Mouse (Mus musculus): ENCODE results near the gene Ftl1.
"Not testable (repeated sequence)": the region's sequence is repeated elsewhere in the genome, so short reads cannot be mapped to it uniquely, and the experiment has no call there.

The Ftl1 gene

GRCm38 (mm10) chr7:45459564-45460140 lies at the start of gene Ftl1:
Ftl1 (minus strand) TSS chr7:45459884.
- peak; percentile 96 to 98 for DNase-seq (ENCODE audit: low spot score in 2 of 2)

- peak in 1 of 2 experiments; percentile 9 for DNase-seq (ENCODE audit: low spot score in 2 of 2)
These were observed 49.6 kb upstream of the Ftl1 start for GRCm38 (mm10) chr7:45509181-45509882.

GRCm38 (mm10) chr7:45508561-45508960 lies 48.9 kb upstream of the Ftl1 start:
- DNase-seq (ENCODE audit: low spot score in 2 of 2): no peak

- no peak for DNase-seq (ENCODE audit: low spot score in 2 of 2)
These were observed 47.9 kb upstream of the Ftl1 start for GRCm38 (mm10) chr7:45507583-45507982.

- DNase-seq (ENCODE audit: low spot score in 2 of 2): no peak
These were observed 38.7 kb upstream of the Ftl1 start for GRCm38 (mm10) chr7:45498427-45498826.

- DNase-seq (ENCODE audit: low spot score in 2 of 2): no peak
These were observed 34.9 kb upstream of the Ftl1 start for GRCm38 (mm10) chr7:45494548-45494947.

GRCm38 (mm10) chr7:45492951-45493350 lies 33.3 kb upstream of the Ftl1 start:
- no peak for DNase-seq (ENCODE audit: low spot score in 2 of 2)

GRCm38 (mm10) chr7:45492225-45492844 lies 32.7 kb upstream of the Ftl1 start:
- no peak for DNase-seq (ENCODE audit: low spot score in 2 of 2)

GRCm38 (mm10) chr7:45491264-45491663 lies 31.6 kb upstream of the Ftl1 start:
- DNase-seq (ENCODE audit: low spot score in 2 of 2): no peak

GRCm38 (mm10) chr7:45490822-45491221 lies 31.1 kb upstream of the Ftl1 start:
- no peak for DNase-seq (ENCODE audit: low spot score in 2 of 2)

GRCm38 (mm10) chr7:45489578-45489977 lies 29.9 kb upstream of the Ftl1 start:
- no peak for DNase-seq (ENCODE audit: low spot score in 2 of 2)

GRCm38 (mm10) chr7:45488293-45489204 lies 28.9 kb upstream of the Ftl1 start, which contains the start of gene Dhdh:
Dhdh (minus strand) TSS chr7:45488805.
- peak in 1 of 2 experiments; percentile 23 for DNase-seq (ENCODE audit: low spot score in 2 of 2)

GRCm38 (mm10) chr7:45487861-45488292 lies 28.2 kb upstream of the Ftl1 start:
- DNase-seq (ENCODE audit: low spot score in 2 of 2): no peak

- no peak for DNase-seq (ENCODE audit: low spot score in 2 of 2)
These were observed 27.2 kb upstream of the Ftl1 start, which contains the start of gene Gm45808 for GRCm38 (mm10) chr7:45486761-45487415. Gm45808 (minus strand) TSS chr7:45486811.

GRCm38 (mm10) chr7:45486158-45486557 lies 26.5 kb upstream of the Ftl1 start:
- DNase-seq (ENCODE audit: low spot score in 2 of 2): no peak

- not testable (repeated sequence) for DNase-seq (ENCODE audit: low spot score in 2 of 2)
These were observed 25.3 kb upstream of the Ftl1 start for GRCm38 (mm10) chr7:45484985-45485384.

- no peak for DNase-seq (ENCODE audit: low spot score in 2 of 2)
These were observed 22.5 kb upstream of the Ftl1 start for GRCm38 (mm10) chr7:45482166-45482565.

- DNase-seq (ENCODE audit: low spot score in 2 of 2): peak; percentile 60 to 71
These were observed 21.8 kb upstream of the Ftl1 start, which contains the start of gene Tulp2 for GRCm38 (mm10) chr7:45481374-45481927. Tulp2 (plus strand) TSS chr7:45481877.

GRCm38 (mm10) chr7:45480310-45480709 lies 20.6 kb upstream of the Ftl1 start:
- DNase-seq (ENCODE audit: low spot score in 2 of 2): not testable (repeated sequence)

- no peak for DNase-seq (ENCODE audit: low spot score in 2 of 2)
These were observed 19.1 kb upstream of the Ftl1 start for GRCm38 (mm10) chr7:45478774-45479173.

- DNase-seq (ENCODE audit: low spot score in 2 of 2): peak; percentile 29 to 63
These were observed 17.3 kb upstream of the Ftl1 start for GRCm38 (mm10) chr7:45477003-45477402.
